Mouse (Mus musculus): ENCODE results near the gene Abtb1.

GRCm38 (mm10) chr6:88865704-88866103 is 23.9 kb upstream of the Abtb1 start:
- no peak for TF ChIP-seq EP300 (optimal IDR thresholded peaks at IDR 0.05)
- no peak for TF ChIP-seq CTCF (IDR thresholded peaks at IDR 0.05; ENCODE audit: low read depth)
